Mouse (Mus musculus) cerebellum, postnatal 10 days (tissue): ENCODE data around the gene Vmn1r229.

Source experiments
- DNase-seq, 2 experiments: peaks; one replicate each; pipeline ENCODE4 v3.0.0; 2021; ENCODE audit warnings: mixed read lengths in 2 of 2

The Vmn1r229 gene

DNA sequence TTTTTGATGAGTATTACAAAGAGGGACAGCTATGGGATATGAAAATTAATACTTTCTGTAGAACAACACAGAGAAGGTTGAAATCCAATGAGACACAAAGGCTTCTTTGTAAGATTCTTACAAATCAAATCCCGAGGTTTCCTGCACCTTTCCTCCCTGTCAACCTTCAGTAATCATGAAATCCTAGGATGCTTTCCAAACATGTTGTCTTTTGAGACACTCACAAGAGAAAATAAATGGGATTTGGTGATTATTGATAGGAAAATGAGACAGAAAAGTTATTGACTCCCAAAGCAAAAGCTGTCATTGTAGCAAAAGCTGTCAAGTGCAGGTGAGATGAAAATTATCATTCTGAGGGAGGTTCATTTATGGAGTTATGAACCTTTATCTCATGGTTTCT, at the start of gene Vmn1r229:
TSS of gene Vmn1r229 (plus strand) at position 301 of the 400 bp plus-strand sequence.
- DNase-seq = no peak

DNA sequence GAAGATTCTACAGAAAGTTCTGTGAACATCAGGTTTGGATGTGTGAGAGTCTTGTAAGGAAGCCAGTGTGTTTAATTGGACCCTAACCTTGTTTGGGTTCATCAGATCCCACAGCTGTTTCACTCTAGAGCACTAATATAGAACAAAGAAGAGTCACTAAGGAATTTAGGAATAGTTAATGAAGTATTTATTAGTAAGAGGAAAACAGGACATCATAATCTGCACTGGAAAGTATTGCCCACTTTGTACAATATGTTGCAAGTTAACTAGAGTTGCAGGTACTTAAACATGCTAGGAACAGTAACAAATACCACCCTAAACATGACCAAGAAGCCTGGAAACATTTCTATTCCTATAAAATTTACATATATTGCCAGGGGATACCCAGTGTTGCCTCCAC, 25.3 kb upstream of the Vmn1r229 start, which contains the start of gene Vmn1r228:
TSS of gene Vmn1r228 (minus strand) at position 101 of the 400 bp plus-strand sequence.
- DNase-seq = no peak

DNA sequence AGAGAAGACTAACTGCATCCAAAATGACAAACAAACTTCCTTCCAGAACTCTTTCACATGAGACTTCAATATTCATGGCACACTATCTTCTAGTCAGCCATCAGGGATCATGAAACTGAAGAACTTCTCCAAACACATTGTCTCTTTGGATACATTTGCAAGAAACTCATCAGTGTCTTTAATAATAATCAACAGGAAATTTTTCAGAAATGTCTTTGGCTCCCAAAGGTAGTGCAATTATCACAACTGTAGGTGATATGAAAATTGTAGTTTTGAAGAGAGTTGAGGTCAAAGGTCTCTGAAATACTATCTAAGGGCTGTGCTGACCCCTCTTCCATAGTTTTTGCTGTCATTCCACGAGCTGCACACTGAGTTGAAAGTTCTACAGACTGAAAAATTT, 28.8 kb downstream of the Vmn1r229 start, which contains the start of gene Vmn1r230:
TSS of gene Vmn1r230 (plus strand) at position 301 of the 400 bp plus-strand sequence.
- no peak for DNase-seq
